20 mouse cellular contexts compared by ENCODE assay signal in genomic region chr1:61736550-61736949, GRCm38 (mm10).
"Had no signal": no experiment of that assay in that cellular context is flagged by ENCODE, and none has a peak within 500 bp of the region (broad histone marks: within the 10 kb centered on the region; RNA-seq: fewer than 3 reads in every experiment).

No protein-coding gene starts in this region.

- H3K9me3 ChIP-seq: limb, embryonic 10.5 days; limb, embryonic 13.5 days; liver, embryonic 15.5 days; midbrain, embryonic 15.5 days; neural tube, embryonic 12.5 days; neural tube, embryonic 15.5 days had no signal

- H3K27ac ChIP-seq: hindbrain, postnatal 0 days; limb, embryonic 10.5 days; limb, embryonic 13.5 days; liver, embryonic 15.5 days; midbrain, embryonic 15.5 days; neural tube, embryonic 12.5 days; neural tube, embryonic 15.5 days had no signal

- ATAC-seq: hindbrain, postnatal 0 days; inflammation-experienced regulatory T-cells, adult 6 months; midbrain, embryonic 15.5 days had no signal

- H3K9ac ChIP-seq: limb, embryonic 13.5 days; liver, embryonic 15.5 days; midbrain, embryonic 15.5 days; neural tube, embryonic 12.5 days; neural tube, embryonic 15.5 days had no signal

- H3K4me3 ChIP-seq: limb, embryonic 10.5 days; limb, embryonic 13.5 days; liver, embryonic 15.5 days; midbrain, embryonic 15.5 days; neural tube, embryonic 12.5 days; neural tube, embryonic 15.5 days had no signal

- H3K36me3 ChIP-seq: limb, embryonic 10.5 days; limb, embryonic 13.5 days; liver, embryonic 15.5 days; midbrain, embryonic 15.5 days; neural tube, embryonic 12.5 days; neural tube, embryonic 15.5 days had no signal

- H3K4me2 ChIP-seq: limb, embryonic 13.5 days; liver, embryonic 11.5 days; liver, embryonic 15.5 days; midbrain, embryonic 11.5 days; midbrain, embryonic 15.5 days; neural tube, embryonic 12.5 days; neural tube, embryonic 15.5 days had no signal

- DNase-seq: kidney, adult 18-20 months; kidney, postnatal 25 days; lung, adult 2 months; lung, postnatal 14 days; lung, postnatal 4 days; right cerebral cortex, adult 18-20 months; right cerebral cortex, postnatal 14 days; right cerebral cortex, postnatal 4 days; thymus, adult 18-20 months; thymus, postnatal 4 days had no signal

- H3K27me3 ChIP-seq: limb, embryonic 13.5 days; liver, embryonic 15.5 days; midbrain, embryonic 15.5 days; neural tube, embryonic 12.5 days; neural tube, embryonic 15.5 days had no signal

- H3K4me1 ChIP-seq: limb, embryonic 10.5 days; limb, embryonic 13.5 days; liver, embryonic 15.5 days; midbrain, embryonic 15.5 days; neural tube, embryonic 12.5 days; neural tube, embryonic 15.5 days had no signal
